Mouse (Mus musculus): Measurements from ENCODE around the gene Ggcx. TPM values are rescaled to one million over a fixed set of nuclear protein-coding genes. Genes with fewer than 3 reads are reported as not detected.

Gene Ggcx
- polyA plus RNA-seq, 1 experiment, result 5.2 TPM

- TF ChIP-seq GATA1 (IDR thresholded peaks at IDR 0.05; ENCODE audit: low read length), result no peak
These were observed 12.2 kb upstream of the Ggcx start for GRCm38 (mm10) chr6:72401875-72402274.

GRCm38 (mm10) chr6:72405356-72405755 is 8.8 kb upstream of the Ggcx start:
- TF ChIP-seq GATA1 (IDR thresholded peaks at IDR 0.05; ENCODE audit: low read length), result no peak

GRCm38 (mm10) chr6:72407119-72407518 is 7.0 kb upstream of the Ggcx start:
- TF ChIP-seq GATA1 (IDR thresholded peaks at IDR 0.05; ENCODE audit: low read length), result no peak

- TF ChIP-seq GATA1 (IDR thresholded peaks at IDR 0.05; ENCODE audit: low read length), result no peak
These were observed 4.5 kb upstream of the Ggcx start for GRCm38 (mm10) chr6:72409567-72409966.

- TF ChIP-seq GATA1 (IDR thresholded peaks at IDR 0.05; ENCODE audit: low read length), result no peak
These were observed 4.1 kb upstream of the Ggcx start for GRCm38 (mm10) chr6:72410003-72410402.

GRCm38 (mm10) chr6:72410518-72410917 is 3.6 kb upstream of the Ggcx start:
- TF ChIP-seq GATA1 (IDR thresholded peaks at IDR 0.05; ENCODE audit: low read length), result no peak

GRCm38 (mm10) chr6:72415181-72415580 is 1.1 kb downstream of the Ggcx start:
- TF ChIP-seq GATA1 (IDR thresholded peaks at IDR 0.05; ENCODE audit: low read length), result no peak

- no peak for TF ChIP-seq GATA1 (IDR thresholded peaks at IDR 0.05; ENCODE audit: low read length)
These were observed 2.1 kb downstream of the Ggcx start for GRCm38 (mm10) chr6:72415964-72416772.

GRCm38 (mm10) chr6:72418279-72418678 is 4.2 kb downstream of the Ggcx start:
- no peak for TF ChIP-seq GATA1 (IDR thresholded peaks at IDR 0.05; ENCODE audit: low read length)

GRCm38 (mm10) chr6:72419806-72420205 is 5.7 kb downstream of the Ggcx start:
- no peak for TF ChIP-seq GATA1 (IDR thresholded peaks at IDR 0.05; ENCODE audit: low read length)

- TF ChIP-seq GATA1 (IDR thresholded peaks at IDR 0.05; ENCODE audit: low read length), result no peak
These were observed 6.8 kb downstream of the Ggcx start for GRCm38 (mm10) chr6:72420901-72421300.

GRCm38 (mm10) chr6:72425646-72426045 is 11.5 kb downstream of the Ggcx start:
- no peak for TF ChIP-seq GATA1 (IDR thresholded peaks at IDR 0.05; ENCODE audit: low read length)

- no peak for TF ChIP-seq GATA1 (IDR thresholded peaks at IDR 0.05; ENCODE audit: low read length)
These were observed 13.9 kb downstream of the Ggcx start for GRCm38 (mm10) chr6:72428036-72428435.

- no peak for TF ChIP-seq GATA1 (IDR thresholded peaks at IDR 0.05; ENCODE audit: low read length)
These were observed 15.1 kb downstream of the Ggcx start for GRCm38 (mm10) chr6:72429061-72429842.

- TF ChIP-seq GATA1 (IDR thresholded peaks at IDR 0.05; ENCODE audit: low read length), result no peak
These were observed 17.1 kb downstream of the Ggcx start for GRCm38 (mm10) chr6:72430989-72431921.

- TF ChIP-seq GATA1 (IDR thresholded peaks at IDR 0.05; ENCODE audit: low read length), result no peak
These were observed 18.0 kb downstream of the Ggcx start for GRCm38 (mm10) chr6:72432153-72432552.

Data from G1E-ER4 (cell line).